Mouse (Mus musculus): ENCODE results near the gene Atp5l. TPM values are rescaled to one million over a fixed set of nuclear protein-coding genes. Genes with fewer than 3 reads are reported as not detected.

Gene Atp5l
- polyA plus RNA-seq, 1 experiment: 989 TPM

- 93% methylated on average over 5 of the region's 5 CpGs for WGBS
- TF ChIP-seq CTCF (IDR thresholded peaks at IDR 0.05; ENCODE audit: borderline replicate concordance, insufficient read depth, low read depth, low read length) (no peak), POLR2A (IDR thresholded peaks at IDR 0.05; ENCODE audit: borderline replicate concordance, insufficient read depth, low read length) (no peak)
- H3K4me1 ChIP-seq (ENCODE audit: control insufficient read depth, insufficient read depth, low read length): peaks cover 10% of the 10 kb centered on the region
- no peak overlapping the region for H3K4me3 ChIP-seq (replicated peaks; ENCODE audit: insufficient read depth, low read depth, low read length)
- H3K27ac ChIP-seq (ENCODE audit: insufficient read depth, low read length): no peak overlapping the region
- DNase-seq: no peak
- no peaks in the 10 kb centered on the region for H3K27me3 ChIP-seq (ENCODE audit: control insufficient read depth, insufficient read depth, low read length)
Observed at GRCm38 (mm10) chr9:44947836-44948235, 27.3 kb upstream of the Atp5l start.

DNA sequence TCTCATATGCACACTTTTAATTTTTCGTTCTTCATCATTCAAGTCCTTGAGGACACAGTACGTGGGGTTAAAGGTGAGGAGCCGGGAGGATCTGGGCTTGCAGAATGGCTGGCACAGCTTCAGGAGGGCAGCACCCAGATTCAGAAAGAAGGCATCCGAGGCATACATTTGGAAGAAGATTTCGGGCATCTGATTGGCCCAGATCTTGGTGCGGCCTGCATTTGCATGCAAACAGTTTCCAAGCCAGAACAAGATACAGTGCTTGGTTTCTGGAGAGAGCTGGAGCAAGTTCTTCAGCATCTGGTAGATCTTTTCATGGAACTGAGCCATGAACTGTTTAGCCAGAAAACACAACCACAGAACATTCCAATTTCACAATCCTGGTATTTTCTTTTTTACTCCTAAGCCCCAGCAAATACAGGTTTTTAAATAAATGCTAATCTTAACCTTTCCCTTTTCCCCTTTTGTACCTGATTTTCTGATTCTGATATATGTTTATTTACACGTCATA lies 25.7 kb upstream of the Atp5l start:
- TF ChIP-seq CTCF (IDR thresholded peaks at IDR 0.05; ENCODE audit: borderline replicate concordance, insufficient read depth, low read depth, low read length) (no peak), POLR2A (IDR thresholded peaks at IDR 0.05; ENCODE audit: borderline replicate concordance, insufficient read depth, low read length) (no peak)
- 88% methylated on average over 7 of the region's 7 CpGs for WGBS
- Histone ChIP-seq H3K27ac (ENCODE audit: insufficient read depth, low read length) (no peak overlapping the region), H3K4me1 (ENCODE audit: control insufficient read depth, insufficient read depth, low read length) (peaks cover 19% of the 10 kb centered on the region), H3K4me3 (replicated peaks; ENCODE audit: insufficient read depth, low read depth, low read length) (no peak overlapping the region), H3K27me3 (ENCODE audit: control insufficient read depth, insufficient read depth, low read length) (no peaks in the 10 kb centered on the region)
- no peak for DNase-seq

DNA sequence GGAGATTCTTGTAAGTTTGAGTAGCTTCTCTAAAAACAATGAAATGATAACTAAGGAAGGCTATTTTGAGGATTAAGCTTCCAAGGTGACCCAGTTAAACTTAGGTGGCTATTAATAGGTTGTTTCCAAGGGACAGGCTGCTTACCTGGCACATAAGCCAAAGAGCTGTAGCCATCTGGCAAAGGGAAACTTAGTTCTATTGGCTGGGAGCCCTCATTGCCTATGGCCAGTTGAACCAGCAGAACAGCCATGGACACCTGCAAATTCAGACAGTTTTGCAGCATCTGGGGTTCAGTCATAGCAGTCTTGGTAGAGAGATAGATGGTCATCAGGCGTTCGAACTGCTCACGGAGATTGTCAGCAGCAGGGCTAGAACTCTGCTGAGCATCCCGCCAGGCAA lies 21.9 kb upstream of the Atp5l start:
- Histone ChIP-seq H3K27me3 (ENCODE audit: control insufficient read depth, insufficient read depth, low read length) (no peaks in the 10 kb centered on the region), H3K4me3 (replicated peaks; ENCODE audit: insufficient read depth, low read depth, low read length) (no peak overlapping the region), H3K4me1 (ENCODE audit: control insufficient read depth, insufficient read depth, low read length) (peaks cover 20% of the 10 kb centered on the region), H3K27ac (ENCODE audit: insufficient read depth, low read length) (peak overlapping the region; percentile 74)
- peak; percentile 82 to 93 for DNase-seq
- 4% methylated on average over 4 of the region's 4 CpGs for WGBS
- TF ChIP-seq POLR2A (IDR thresholded peaks at IDR 0.05; ENCODE audit: borderline replicate concordance, insufficient read depth, low read length): no peak
- no peak for TF ChIP-seq CTCF (IDR thresholded peaks at IDR 0.05; ENCODE audit: borderline replicate concordance, insufficient read depth, low read depth, low read length)

DNA sequence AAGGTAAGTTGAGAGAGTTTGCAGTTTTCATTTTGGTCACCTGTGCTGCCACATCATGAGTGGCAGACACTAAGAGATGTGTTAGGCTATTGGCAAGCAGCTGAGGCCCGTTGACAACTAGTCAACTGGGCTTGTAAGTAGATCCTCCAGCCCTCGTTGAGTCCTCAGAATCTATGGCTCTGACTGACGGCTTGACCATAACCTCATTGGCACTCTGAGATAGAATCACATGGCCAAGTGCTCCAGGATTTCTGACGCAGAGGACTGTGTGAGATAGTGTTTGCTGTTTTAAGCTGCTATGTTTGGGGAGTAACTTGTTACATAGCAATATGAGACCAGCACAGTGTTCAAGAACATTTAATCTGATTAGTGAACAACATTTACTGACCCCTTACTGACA lies 21.2 kb upstream of the Atp5l start:
- Histone ChIP-seq H3K4me1 (ENCODE audit: control insufficient read depth, insufficient read depth, low read length) (peaks cover 20% of the 10 kb centered on the region), H3K27me3 (ENCODE audit: control insufficient read depth, insufficient read depth, low read length) (no peaks in the 10 kb centered on the region), H3K27ac (ENCODE audit: insufficient read depth, low read length) (peak overlapping the region; percentile 99), H3K4me3 (replicated peaks; ENCODE audit: insufficient read depth, low read depth, low read length) (no peak overlapping the region)
- TF ChIP-seq POLR2A (IDR thresholded peaks at IDR 0.05; ENCODE audit: borderline replicate concordance, insufficient read depth, low read length) (no peak), CTCF (IDR thresholded peaks at IDR 0.05; ENCODE audit: borderline replicate concordance, insufficient read depth, low read depth, low read length) (no peak)
- 21% methylated on average over 4 of the region's 4 CpGs for WGBS
- peak; percentile 37 to 41 for DNase-seq

- 67% methylated on average over 2 of the region's 2 CpGs for WGBS
- TF ChIP-seq POLR2A (IDR thresholded peaks at IDR 0.05; ENCODE audit: borderline replicate concordance, insufficient read depth, low read length) (no peak), CTCF (IDR thresholded peaks at IDR 0.05; ENCODE audit: borderline replicate concordance, insufficient read depth, low read depth, low read length) (no peak)
- Histone ChIP-seq H3K4me3 (replicated peaks; ENCODE audit: insufficient read depth, low read depth, low read length) (no peak overlapping the region), H3K27me3 (ENCODE audit: control insufficient read depth, insufficient read depth, low read length) (no peaks in the 10 kb centered on the region), H3K27ac (ENCODE audit: insufficient read depth, low read length) (no peak overlapping the region), H3K4me1 (ENCODE audit: control insufficient read depth, insufficient read depth, low read length) (no peaks in the 10 kb centered on the region; the same call in 1 of the 2 replicates)
- no peak for DNase-seq
Observed at GRCm38 (mm10) chr9:44921543-44921942, 1.0 kb upstream of the Atp5l start.

DNA sequence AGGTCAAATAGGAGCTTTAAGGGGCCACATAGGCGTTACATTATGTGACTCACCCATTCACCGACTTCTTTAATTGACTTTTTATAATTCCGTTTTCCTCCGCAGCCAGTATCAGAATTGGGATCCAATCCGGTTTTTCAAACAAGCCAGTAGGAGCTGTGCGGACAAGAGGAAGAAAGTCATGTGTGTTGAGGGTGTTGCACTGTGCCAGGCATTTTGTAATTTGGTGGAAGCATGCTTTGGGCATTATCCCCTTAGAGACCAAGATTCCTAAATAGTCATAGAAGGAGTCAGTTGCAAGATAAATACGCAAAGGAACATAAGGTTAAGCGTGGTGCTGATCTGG lies 554 bp upstream of the Atp5l start:
- Histone ChIP-seq H3K4me1 (ENCODE audit: control insufficient read depth, insufficient read depth, low read length) (no peaks in the 10 kb centered on the region; the same call in 1 of the 2 replicates), H3K27ac (ENCODE audit: insufficient read depth, low read length) (peak overlapping the region; percentile 86), H3K4me3 (replicated peaks; ENCODE audit: insufficient read depth, low read depth, low read length) (peak overlapping the region; percentile 93), H3K27me3 (ENCODE audit: control insufficient read depth, insufficient read depth, low read length) (no peaks in the 10 kb centered on the region)
- no peak for DNase-seq
- WGBS: under 1% methylated on average over 8 of the region's 8 CpGs
- TF ChIP-seq POLR2A (IDR thresholded peaks at IDR 0.05; ENCODE audit: borderline replicate concordance, insufficient read depth, low read length): peak; percentile 54; the same call in 1 of the 2 replicates
- no peak for TF ChIP-seq CTCF (IDR thresholded peaks at IDR 0.05; ENCODE audit: borderline replicate concordance, insufficient read depth, low read depth, low read length)

- no peaks in the 10 kb centered on the region; the same call in 1 of the 2 replicates for H3K4me1 ChIP-seq (ENCODE audit: control insufficient read depth, insufficient read depth, low read length)
- WGBS: 4% methylated on average over 2 of the region's 2 CpGs
Observed at GRCm38 (mm10) chr9:44919606-44920005, 936 bp downstream of the Atp5l start.

DNA sequence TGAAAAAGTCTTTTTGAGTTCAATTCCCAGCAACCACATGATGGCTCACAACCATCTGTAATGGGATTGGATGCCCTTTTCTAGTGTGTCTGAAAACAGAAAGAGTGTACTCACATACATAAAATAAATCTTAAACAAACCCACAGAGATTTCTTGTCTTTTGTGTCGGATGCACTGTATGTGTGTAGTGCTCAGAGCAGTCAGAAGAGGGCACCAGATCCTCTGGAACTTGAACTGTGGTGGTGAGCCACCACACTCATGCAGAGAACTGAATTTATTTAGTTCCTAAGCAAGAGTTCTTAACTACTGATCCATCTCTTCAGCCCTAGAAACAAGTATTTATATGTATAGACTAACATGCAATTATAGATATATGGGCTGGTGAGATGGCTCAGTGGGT lies 4.3 kb downstream of the Atp5l start:
- TF ChIP-seq CTCF (IDR thresholded peaks at IDR 0.05; ENCODE audit: borderline replicate concordance, insufficient read depth, low read depth, low read length) (peak; percentile 72), POLR2A (IDR thresholded peaks at IDR 0.05; ENCODE audit: borderline replicate concordance, insufficient read depth, low read length) (no peak)
- DNase-seq: peak; percentile 46 to 60
- Histone ChIP-seq H3K4me3 (replicated peaks; ENCODE audit: insufficient read depth, low read depth, low read length) (no peak overlapping the region), H3K27ac (ENCODE audit: insufficient read depth, low read length) (no peak overlapping the region), H3K4me1 (ENCODE audit: control insufficient read depth, insufficient read depth, low read length) (no peaks in the 10 kb centered on the region; the same call in 1 of the 2 replicates), H3K27me3 (ENCODE audit: control insufficient read depth, insufficient read depth, low read length) (no peaks in the 10 kb centered on the region)
- WGBS: 10% methylated on average over 1 of the region's 1 CpGs

More at GRCm38 (mm10) chr9:44919606-44920005, 936 bp downstream of the Atp5l start:
- TF ChIP-seq POLR2A (IDR thresholded peaks at IDR 0.05; ENCODE audit: borderline replicate concordance, insufficient read depth, low read length): no peak
- TF ChIP-seq CTCF (IDR thresholded peaks at IDR 0.05; ENCODE audit: borderline replicate concordance, insufficient read depth, low read depth, low read length): no peak
- Histone ChIP-seq H3K27me3 (ENCODE audit: control insufficient read depth, insufficient read depth, low read length) (no peaks in the 10 kb centered on the region), H3K27ac (ENCODE audit: insufficient read depth, low read length) (no peak overlapping the region), H3K4me3 (replicated peaks; ENCODE audit: insufficient read depth, low read depth, low read length) (peak overlapping the region; percentile 93)
- no peak for DNase-seq
